Mouse (Mus musculus): ENCODE results near the gene Mrtfb.

DNA sequence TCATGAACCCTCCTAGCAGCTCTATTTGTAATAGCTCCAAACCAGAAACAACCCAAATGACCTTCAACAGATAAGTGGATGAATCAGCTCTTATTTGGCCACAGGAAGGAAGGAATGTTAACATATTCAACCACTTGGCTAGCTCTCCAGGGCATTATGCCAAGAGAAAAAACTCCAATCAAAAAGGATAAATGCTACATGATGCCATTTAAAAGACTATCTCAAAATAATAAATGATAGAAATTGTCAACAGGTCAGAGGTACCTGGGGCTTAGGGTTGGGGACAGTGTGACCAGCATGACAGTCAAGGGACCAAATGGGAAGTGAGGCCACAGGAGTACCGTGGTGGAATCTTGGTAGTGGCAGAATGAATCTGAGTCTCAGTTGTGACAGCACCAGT lies 34.8 kb upstream of the Mrtfb start:
- no peak for TF ChIP-seq POLR2A (IDR thresholded peaks at IDR 0.05; ENCODE audit: low read depth, low read length)
- no peak for TF ChIP-seq CTCF (IDR thresholded peaks at IDR 0.05; ENCODE audit: borderline replicate concordance, insufficient read depth, low read length)
